Comparison of ENCODE assay signal across 13 mouse cellular contexts in the genomic region with DNA sequence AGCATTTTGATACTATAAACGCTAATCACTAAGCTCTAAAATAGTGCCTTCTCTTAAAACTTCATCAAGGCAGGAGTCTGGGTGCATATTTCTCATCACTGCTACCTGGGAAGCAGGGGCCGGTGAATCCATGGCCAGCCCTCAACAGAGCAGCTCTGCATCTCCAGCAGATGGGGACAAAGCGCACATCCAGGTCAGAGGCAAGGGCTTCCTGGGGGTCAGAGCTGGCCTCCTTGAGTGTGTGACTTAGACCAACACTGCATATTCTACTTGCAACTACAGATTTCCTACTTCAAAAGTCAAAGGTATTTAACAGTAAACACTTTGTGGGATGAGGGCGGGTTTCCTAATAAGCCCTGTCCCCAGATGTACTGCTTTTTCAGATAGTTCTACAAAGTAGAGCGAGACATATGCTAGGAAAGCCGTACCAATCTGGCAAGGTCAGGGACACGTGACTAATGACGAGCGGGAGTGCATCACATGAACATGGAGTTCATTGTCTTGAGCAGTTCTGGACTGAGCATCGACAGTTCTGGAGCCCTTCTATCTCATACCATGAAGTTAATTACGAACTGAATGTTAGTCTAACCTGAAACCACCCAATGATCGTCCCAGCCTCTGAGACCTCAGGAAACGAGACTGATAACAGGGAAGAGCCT. TPM values are rescaled to one million over a fixed set of nuclear protein-coding genes. Genes with fewer than 3 reads are reported as not detected.
DNase-seq lines count a peak whose midpoint lies in the region; ATAC-seq and TF ChIP-seq lines count a peak whose summit lies in the region.
"Had no signal": no experiment of that assay in that cellular context is flagged by ENCODE, and none has a peak within 500 bp of the region (broad histone marks: within the 10 kb centered on the region; RNA-seq: fewer than 3 reads in every experiment).

No protein-coding gene starts in this region.

- TF ChIP-seq CTCF in gastrocnemius, adult 2 months (IDR thresholded peaks at IDR 0.05): peak; percentile 20; the same call in 1 of the 2 replicates
- peak; percentile 23; the same call in 1 of the 2 replicates for TF ChIP-seq CTCF in kidney, adult 2 months (conservative IDR thresholded peaks at IDR 0.05; ENCODE audit: insufficient read depth, insufficient read length, low read depth, low read length)
- peak; percentile 39 for TF ChIP-seq CTCF in lung, postnatal 0 days (IDR thresholded peaks at IDR 0.05)

- no peak overlapping the region for H3K4me3 ChIP-seq in gastrocnemius, adult 2 months
- no peak overlapping the region for H3K4me3 ChIP-seq in kidney, adult 2 months (ENCODE audit: insufficient read depth, low read depth, low read length)
- no peak overlapping the region for H3K4me3 ChIP-seq in lung, postnatal 0 days (ENCODE audit: low read depth, low read length)
- H3K4me3 ChIP-seq: embryonic facial prominence, embryonic 15.5 days; limb, embryonic 13.5 days; neural tube, embryonic 13.5 days had no signal

- DNase-seq in gastrocnemius, adult 2 months: no peak
- DNase-seq in gastrocnemius, postnatal 14 days: no peak
- no peak for DNase-seq in kidney, adult 2 months
- no peak for DNase-seq in kidney, postnatal 36 days
- no peak for DNase-seq in lung, postnatal 0 days (ENCODE audit: low spot score)
- DNase-seq in lung, postnatal 14 days: no peak
- no peak for DNase-seq in urinary bladder, adult 2 months (ENCODE audit: low spot score)
- DNase-seq: kidney, adult 18-20 months had no signal

- WGBS in kidney, adult 2 months: 78% methylated on average over 13 of the region's 13 CpGs
- 73% methylated on average over 13 of the region's 13 CpGs for WGBS in lung, postnatal 0 days

- H3K36me3 ChIP-seq in kidney, adult 2 months (ENCODE audit: control insufficient read depth, insufficient read depth, low read length): peaks cover 3% of the 10 kb centered on the region; the same call in 1 of the 2 replicates
- H3K36me3 ChIP-seq in lung, postnatal 0 days (ENCODE audit: insufficient read depth, low read length): no peaks in the 10 kb centered on the region; the same call in 1 of the 2 replicates

- H3K4me1 ChIP-seq in kidney, adult 2 months (ENCODE audit: control insufficient read depth, insufficient read depth, low read length): no peaks in the 10 kb centered on the region
- no peaks in the 10 kb centered on the region; the same call in 1 of the 2 replicates for H3K4me1 ChIP-seq in lung, postnatal 0 days (ENCODE audit: insufficient read depth, low read depth, low read length)
- H3K4me1 ChIP-seq: embryonic facial prominence, embryonic 15.5 days had no signal

- H3K27ac ChIP-seq in gastrocnemius, adult 2 months: no peak overlapping the region
- no peak overlapping the region for H3K27ac ChIP-seq in kidney, adult 2 months (ENCODE audit: insufficient read depth, low read depth, low read length)
- H3K27ac ChIP-seq in lung, postnatal 0 days (ENCODE audit: low read length): no peak overlapping the region
- H3K27ac ChIP-seq: embryonic facial prominence, embryonic 15.5 days; limb, embryonic 13.5 days; neural tube, embryonic 13.5 days had no signal

- ATAC-seq in lung, postnatal 0 days: 0 out of 2 replicates have a peak, but pooled peaks have one; percentile 32
- ATAC-seq: forebrain, embryonic 14.5 days had no signal

- no peak overlapping the region for H3K9ac ChIP-seq in lung, postnatal 0 days (replicated peaks; ENCODE audit: low read depth)
- H3K9ac ChIP-seq: embryonic facial prominence, embryonic 15.5 days; limb, embryonic 13.5 days; neural tube, embryonic 13.5 days had no signal

- TF ChIP-seq POLR2A in kidney, adult 2 months (IDR thresholded peaks at IDR 0.05; ENCODE audit: low read depth, low read length): no peak

- no peaks in the 10 kb centered on the region for H3K9me3 ChIP-seq in lung, postnatal 0 days (ENCODE audit: low read length)
- H3K9me3 ChIP-seq: embryonic facial prominence, embryonic 15.5 days; limb, embryonic 13.5 days; neural tube, embryonic 13.5 days had no signal

- intact Hi-C loops in gastrocnemius, adult 2 months (cut with DNase I): no loop called here
- intact Hi-C loops in gastrocnemius, postnatal 14 days (cut with DNase I; ENCODE audit: low total_unique reads): no loop called here

- H3K4me2 ChIP-seq in lung, postnatal 0 days (replicated peaks; ENCODE audit: low read depth, low read length): no peak overlapping the region
- H3K4me2 ChIP-seq: embryonic facial prominence, embryonic 15.5 days; heart, embryonic 11.5 days; limb, embryonic 13.5 days; neural tube, embryonic 13.5 days had no signal

- no peak for TF ChIP-seq EP300 in lung, postnatal 0 days (IDR thresholded peaks at IDR 0.05)

- no peaks in the 10 kb centered on the region for H3K27me3 ChIP-seq in kidney, adult 2 months (replicated peaks; ENCODE audit: control insufficient read depth, insufficient read depth, low read length)
- H3K27me3 ChIP-seq in lung, postnatal 0 days (replicated peaks; ENCODE audit: insufficient read depth, low read length): no peaks in the 10 kb centered on the region
- H3K27me3 ChIP-seq: embryonic facial prominence, embryonic 15.5 days; limb, embryonic 13.5 days; neural tube, embryonic 13.5 days had no signal

RNA-seq across cellular contexts. Expression of a gene that starts 21.3 kb away (rescaled TPM):
- 1 to 10 TPM; 4.1 to 6.2 TPM for total RNA-seq in gastrocnemius, adult 2 months (2021)
- total RNA-seq in gastrocnemius, postnatal 14 days (2021): 10 to 100 TPM; 28.1 to 28.6 TPM
- 174 and 193 TPM in 2 replicates for polyA plus RNA-seq in kidney, adult 2 months (2012; rRNA removed)
- polyA plus RNA-seq in lung, postnatal 0 days (2015; fragmentation: Nextera tagmentation; extraction: Ambion mirVana): 124 and 131 TPM in 2 replicates
- 370 and 450 TPM in 2 replicates for polyA plus RNA-seq in urinary bladder, adult 2 months (2012; rRNA removed)
